Mouse (Mus musculus) bone marrow, adult 2 months (tissue): Measurements from ENCODE around the gene Prkcb. TPM values are rescaled to one million over a fixed set of nuclear protein-coding genes. Genes with fewer than 3 reads are reported as not detected.
A peak's percentile ranks its signal among the peaks of the same experiment; 100 is the strongest.

Experiments
- H3K27ac ChIP-seq: fragments of 200-500 bp; 2 replicates; pipeline ENCODE4 v1.5.1; 2012; ENCODE audit warnings: low read depth, mild to moderate bottlenecking, control low read depth, inconsistent platforms, low read length; ENCODE audit not compliant: control insufficient read depth, poor library complexity, insufficient read depth
- H3K4me1 ChIP-seq: fragments of 200-500 bp; 2 replicates; pipeline ENCODE4 v1.6.1; 2011; ENCODE audit warnings: low read length; ENCODE audit not compliant: control insufficient read depth, insufficient read depth
- H3K4me3 ChIP-seq: fragments of 200-500 bp; replicated peaks from 2 replicates; pipeline ENCODE3; 2011; ENCODE audit warnings: mild to moderate bottlenecking, low read depth, low read length, control low read depth; ENCODE audit not compliant: control insufficient read depth
- CTCF ChIP-seq: fragments of 200-500 bp; IDR thresholded peaks from 2 replicates; pipeline ENCODE4 v1.5.1; 2011; ENCODE audit warnings: low read length, control low read depth; ENCODE audit not compliant: control insufficient read depth, insufficient read depth
- POLR2A ChIP-seq: fragments of 200-500 bp; IDR thresholded peaks from 2 replicates; pipeline ENCODE4 v1.6.1; 2011; ENCODE audit warnings: low read depth, mild to moderate bottlenecking, control low read depth, low read length, borderline replicate concordance; ENCODE audit not compliant: control insufficient read depth
- WGBS: fragments of 180-500 bp; shearing (Covaris S2); methylation state at CpG from one replicate; pipeline ENCODE4 v1.1.7; 2018; 5-methylcytosine and 5-hydroxymethylcytosine counted together
- polyA plus RNA-seq: library from polyadenylated mRNA; stranded (reverse); fragments of >200 nt; gene quantifications from 2 replicates; pipeline ENCODE4 v1.2.4, GENCODE M21; 2011; ENCODE audit warnings: low replicate concordance; ENCODE audit not compliant: missing spikeins, insufficient read depth, insufficient read length

Prkcb gene
- polyA plus RNA-seq, 1 experiment = 115 TPM

DNA sequence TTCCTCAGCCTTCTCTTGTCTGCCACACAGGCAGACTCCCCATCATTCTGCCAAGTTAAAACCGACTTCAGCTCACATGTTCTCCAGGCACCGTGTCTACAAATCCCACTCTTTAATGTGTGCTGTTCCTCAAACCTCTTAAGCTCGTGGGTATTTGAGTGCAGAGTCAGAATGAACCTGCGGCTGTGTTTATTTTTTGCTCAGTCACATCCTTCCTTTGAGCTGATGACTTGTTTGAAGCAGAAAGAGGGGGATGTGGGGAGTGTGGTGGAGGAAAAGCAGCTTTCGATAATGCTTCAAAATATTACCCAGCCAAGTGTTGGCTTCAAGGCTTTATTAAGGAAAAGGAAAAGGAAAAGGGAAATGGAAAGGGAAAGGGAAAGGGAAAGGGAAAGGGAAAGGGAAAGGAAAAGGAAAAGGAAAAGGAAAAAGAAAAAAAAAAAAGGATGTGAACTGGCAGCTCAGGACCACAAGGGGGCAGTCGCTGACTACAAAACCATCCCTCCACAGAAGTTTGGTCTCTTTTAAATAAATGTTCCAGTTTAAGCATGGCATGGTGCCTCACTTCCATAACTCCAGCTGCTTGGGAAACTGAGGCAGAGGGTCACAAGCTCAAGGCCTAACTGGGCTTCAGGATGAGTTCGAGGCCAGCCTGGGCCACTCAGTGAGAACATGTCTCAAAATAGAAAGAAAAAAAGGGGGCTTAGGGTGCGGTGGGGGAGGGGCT, 177.4 kb downstream of the Prkcb start:
- peaks cover 1% of the 10 kb centered on the region for H3K4me1 ChIP-seq
- H3K27ac ChIP-seq = no peak overlapping the region
- 13% methylated on average over 8 of the region's 8 CpGs for WGBS
- TF ChIP-seq POLR2A = no peak
- TF ChIP-seq CTCF = peak; percentile 67
- H3K4me3 ChIP-seq = no peak overlapping the region

DNA sequence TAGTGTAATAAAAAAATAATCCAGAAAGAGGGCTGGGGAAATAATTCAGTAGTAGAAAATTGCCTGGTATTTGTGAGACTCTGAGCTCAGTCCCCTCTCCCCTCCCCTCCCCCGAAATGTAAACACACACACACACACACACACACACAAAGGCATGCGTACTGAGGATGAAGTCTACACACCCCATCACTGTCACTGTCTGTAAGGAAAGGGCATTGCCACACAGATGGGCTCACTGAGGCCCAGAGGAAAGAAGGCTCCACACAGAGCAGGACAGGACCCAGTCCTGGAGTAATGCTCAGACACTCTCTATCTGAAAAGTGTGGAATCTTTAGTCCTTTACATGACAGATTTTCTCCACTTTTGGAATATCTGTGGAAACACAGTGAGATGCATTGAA, 178.2 kb downstream of the Prkcb start:
- H3K4me1 ChIP-seq = peaks cover 1% of the 10 kb centered on the region
- no peak overlapping the region for H3K27ac ChIP-seq
- WGBS = 77% methylated on average over 2 of the region's 2 CpGs
- TF ChIP-seq CTCF (no peak), POLR2A (no peak)
- no peak overlapping the region for H3K4me3 ChIP-seq

DNA sequence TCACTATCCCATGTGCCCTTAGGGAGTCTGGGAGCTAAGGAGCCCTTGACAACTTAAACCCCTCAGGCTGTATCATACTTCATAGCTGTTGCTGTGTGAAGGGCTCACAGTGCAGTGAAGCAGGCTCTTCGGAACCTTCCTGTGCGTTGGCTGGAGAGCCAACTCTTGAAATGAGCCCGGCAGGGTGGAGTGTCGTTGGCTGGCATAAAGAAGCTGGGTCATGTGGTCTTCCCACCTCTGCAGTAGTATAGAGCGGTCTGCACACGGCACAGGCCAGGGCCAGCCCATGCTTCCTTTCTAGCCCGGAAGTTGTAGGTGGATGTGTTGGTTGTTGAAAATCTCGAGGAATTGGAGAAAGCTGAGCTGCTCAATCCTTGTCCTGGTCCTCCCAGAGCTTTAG, 179.3 kb downstream of the Prkcb start:
- TF ChIP-seq POLR2A (no peak), CTCF (no peak)
- Histone ChIP-seq H3K27ac (no peak overlapping the region), H3K4me3 (no peak overlapping the region), H3K4me1 (peaks cover 1% of the 10 kb centered on the region)
- 76% methylated on average over 8 of the region's 8 CpGs for WGBS

DNA sequence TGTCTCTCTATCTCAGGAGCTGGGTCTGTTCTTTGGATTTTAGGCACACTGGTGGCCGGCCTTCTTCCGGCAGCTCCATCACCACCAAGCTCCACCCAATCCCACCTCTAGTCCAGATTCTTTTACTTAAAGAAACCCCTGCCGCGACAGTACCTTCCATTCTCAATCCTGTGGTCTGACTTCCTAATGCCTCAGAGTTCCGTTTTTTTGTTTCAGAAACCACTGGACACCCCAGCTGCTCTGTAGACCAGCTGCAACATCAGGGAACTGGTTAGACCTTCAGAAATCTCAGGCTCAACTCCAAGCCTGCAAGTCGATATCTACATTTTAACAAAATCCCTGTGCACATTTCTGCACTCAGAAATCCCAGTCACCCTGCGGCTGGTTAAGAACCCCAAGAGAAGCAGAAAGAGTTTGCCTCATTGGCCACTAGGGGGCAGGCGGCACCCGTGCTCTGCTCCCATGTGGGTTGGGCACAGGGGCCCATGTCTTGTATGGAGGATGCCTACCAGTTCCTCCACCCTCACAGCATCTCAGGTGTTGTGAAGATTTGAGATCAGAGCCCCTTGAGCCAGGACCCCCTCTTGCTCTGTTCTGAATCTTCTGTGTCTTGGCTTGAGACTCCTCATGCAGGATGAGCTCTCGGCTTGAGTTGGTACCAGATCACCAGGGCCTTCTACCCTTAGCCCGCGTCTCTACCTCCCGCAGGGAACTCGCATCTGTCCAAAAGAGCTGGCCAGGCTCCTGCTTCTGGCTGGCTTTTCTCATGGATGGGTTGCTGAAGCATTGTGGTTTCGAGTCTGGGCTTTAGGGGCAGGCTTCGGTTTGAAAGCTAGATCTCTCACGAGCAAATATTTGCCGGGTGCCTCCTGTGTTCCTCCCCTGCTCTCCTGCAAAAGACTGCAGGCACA, 182.1 kb downstream of the Prkcb start:
- no peak for TF ChIP-seq POLR2A
- TF ChIP-seq CTCF = peak; percentile 74
- no peak overlapping the region for H3K4me3 ChIP-seq
- 49% methylated on average over 18 of the region's 18 CpGs for WGBS
- no peak overlapping the region for H3K27ac ChIP-seq
- H3K4me1 ChIP-seq = no peaks in the 10 kb centered on the region; the same call in 1 of the 2 replicates

DNA sequence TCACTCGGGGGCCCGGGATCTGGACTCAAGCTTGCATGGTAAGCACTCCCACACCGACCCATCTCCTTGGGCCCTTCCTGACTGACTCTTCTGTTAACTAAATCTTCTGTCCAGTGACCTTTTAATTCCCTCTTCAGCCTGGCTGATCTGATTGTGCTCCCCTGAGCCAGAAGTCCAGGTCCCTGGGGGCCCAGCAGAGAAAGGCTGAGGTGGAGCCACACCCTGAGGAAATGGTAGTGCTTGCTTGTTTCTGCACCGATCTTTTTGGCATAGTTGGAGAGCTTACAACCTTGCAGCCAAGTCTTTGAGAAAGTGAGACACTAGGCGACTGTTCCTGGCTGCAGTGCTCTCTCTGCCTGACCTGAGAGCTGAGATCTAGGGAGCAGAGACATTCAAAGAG, 183.7 kb downstream of the Prkcb start:
- H3K4me1 ChIP-seq = no peaks in the 10 kb centered on the region; the same call in 1 of the 2 replicates
- no peak overlapping the region for H3K4me3 ChIP-seq
- 76% methylated on average over 5 of the region's 5 CpGs for WGBS
- TF ChIP-seq POLR2A (no peak), CTCF (no peak)
- no peak overlapping the region for H3K27ac ChIP-seq

DNA sequence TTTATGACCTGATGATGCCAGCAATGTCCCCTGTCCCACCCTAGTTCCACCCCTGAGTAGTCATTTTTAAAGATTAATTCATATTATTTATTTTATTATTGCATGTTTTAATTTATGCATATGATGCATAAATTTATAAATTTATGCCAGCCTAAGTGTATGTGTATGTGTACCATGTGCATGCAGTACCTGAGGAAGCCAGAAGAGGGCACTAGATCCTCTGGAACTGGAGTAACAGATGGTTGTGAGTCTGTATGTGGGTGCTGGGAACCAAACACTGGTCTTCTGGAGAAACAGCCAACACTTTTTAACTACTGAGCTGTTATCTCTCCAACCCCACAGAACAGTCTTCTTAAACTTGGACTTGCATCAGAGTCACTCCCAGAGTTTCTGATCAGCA, 186.5 kb downstream of the Prkcb start:
- H3K4me3 ChIP-seq = no peak overlapping the region
- no peaks in the 10 kb centered on the region; the same call in 1 of the 2 replicates for H3K4me1 ChIP-seq
- no peak for TF ChIP-seq POLR2A
- no peak for TF ChIP-seq CTCF
- no peak overlapping the region for H3K27ac ChIP-seq

DNA sequence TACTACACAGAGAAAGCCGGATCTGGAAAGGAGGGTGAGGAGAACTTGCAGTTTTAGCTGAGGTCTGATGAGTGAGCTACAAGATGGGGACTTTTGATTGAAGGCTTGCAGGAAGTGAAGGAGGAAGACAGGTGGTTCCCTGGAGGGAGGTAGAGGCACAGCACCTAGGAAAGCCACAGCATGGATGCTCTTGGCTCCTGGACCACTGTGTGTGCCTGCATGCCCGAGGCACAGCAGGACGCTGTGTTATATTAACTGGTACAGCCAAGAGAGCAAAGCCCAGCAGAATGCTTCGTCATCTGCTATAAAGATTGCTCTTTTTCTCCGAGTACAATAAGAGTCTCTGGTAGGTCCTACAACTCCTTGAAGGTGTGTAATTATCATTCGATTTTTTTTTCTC, 188.1 kb downstream of the Prkcb start:
- Histone ChIP-seq H3K27ac (no peak overlapping the region), H3K4me3 (no peak overlapping the region), H3K4me1 (no peaks in the 10 kb centered on the region)
- WGBS = 75% methylated on average over 6 of the region's 6 CpGs
- no peak for TF ChIP-seq CTCF
- no peak for TF ChIP-seq POLR2A

- H3K27ac ChIP-seq = no peak overlapping the region
- H3K4me1 ChIP-seq = no peaks in the 10 kb centered on the region
- no peak overlapping the region for H3K4me3 ChIP-seq
- WGBS = 51% methylated on average over 7 of the region's 7 CpGs
- no peak for TF ChIP-seq POLR2A
Measured at GRCm38 (mm10) chr7:122477118-122477517, 188.6 kb downstream of the Prkcb start.
